Mouse (Mus musculus): Measurements from ENCODE around the gene Tsx.
"Not testable (repeated sequence)": the region's sequence is repeated elsewhere in the genome, so short reads cannot be mapped to it uniquely, and the experiment has no call there.

Gene Tsx

GRCm38 (mm10) chrX:103414167-103414566, at the start of gene Tsx:
Tsx (plus strand) TSS chrX:103414467.
- no peak for DNase-seq (ENCODE audit: low spot score in 2 of 2)

- no peak for DNase-seq (ENCODE audit: low spot score in 2 of 2)
Measured at GRCm38 (mm10) chrX:103366201-103366600, 48.1 kb upstream of the Tsx start.

GRCm38 (mm10) chrX:103368650-103369049, 45.6 kb upstream of the Tsx start:
- DNase-seq (ENCODE audit: low spot score in 2 of 2): no peak

GRCm38 (mm10) chrX:103371221-103371620, 43.0 kb upstream of the Tsx start:
- no peak for DNase-seq (ENCODE audit: low spot score in 2 of 2)

GRCm38 (mm10) chrX:103371627-103372026, 42.6 kb upstream of the Tsx start:
- DNase-seq (ENCODE audit: low spot score in 2 of 2): no peak

- DNase-seq (ENCODE audit: low spot score in 2 of 2): no peak
Measured at GRCm38 (mm10) chrX:103374250-103374649, 40.0 kb upstream of the Tsx start.

- no peak for DNase-seq (ENCODE audit: low spot score in 2 of 2)
Measured at GRCm38 (mm10) chrX:103384528-103384927, 29.7 kb upstream of the Tsx start.

GRCm38 (mm10) chrX:103388131-103388530, 26.1 kb upstream of the Tsx start:
- no peak for DNase-seq (ENCODE audit: low spot score in 2 of 2)

GRCm38 (mm10) chrX:103393841-103394240, 20.4 kb upstream of the Tsx start:
- no peak for DNase-seq (ENCODE audit: low spot score in 2 of 2)

- no peak for DNase-seq (ENCODE audit: low spot score in 2 of 2)
Measured at GRCm38 (mm10) chrX:103405021-103405420, 9.2 kb upstream of the Tsx start.

GRCm38 (mm10) chrX:103421710-103422109, 7.4 kb downstream of the Tsx start, which contains the start of gene Gm26992:
Gm26992 (plus strand) TSS chrX:103422010.
- DNase-seq (ENCODE audit: low spot score in 2 of 2): no peak

- DNase-seq (ENCODE audit: low spot score in 2 of 2): no peak
Measured at GRCm38 (mm10) chrX:103427677-103428076, 13.4 kb downstream of the Tsx start.

GRCm38 (mm10) chrX:103432293-103432692, 18.0 kb downstream of the Tsx start:
- no peak for DNase-seq (ENCODE audit: low spot score in 2 of 2)

- no peak for DNase-seq (ENCODE audit: low spot score in 2 of 2)
Measured at GRCm38 (mm10) chrX:103438023-103438422, 23.8 kb downstream of the Tsx start.

- no peak for DNase-seq (ENCODE audit: low spot score in 2 of 2)
Measured at GRCm38 (mm10) chrX:103440803-103441202, 26.5 kb downstream of the Tsx start.

- peak; percentile 8 to 33 for DNase-seq (ENCODE audit: low spot score in 2 of 2)
Measured at GRCm38 (mm10) chrX:103443755-103444154, 29.5 kb downstream of the Tsx start.

- peak; percentile 1 to 48 for DNase-seq (ENCODE audit: low spot score in 2 of 2)
Measured at GRCm38 (mm10) chrX:103447539-103448169, 33.4 kb downstream of the Tsx start.

- not testable (repeated sequence) for DNase-seq (ENCODE audit: low spot score in 2 of 2)
Measured at GRCm38 (mm10) chrX:103448429-103448828, 34.2 kb downstream of the Tsx start.

- DNase-seq (ENCODE audit: low spot score in 2 of 2): not testable (repeated sequence)
Measured at GRCm38 (mm10) chrX:103448943-103449722, 34.9 kb downstream of the Tsx start.

- no peak for DNase-seq (ENCODE audit: low spot score in 2 of 2)
Measured at GRCm38 (mm10) chrX:103452815-103453214, 38.5 kb downstream of the Tsx start.

- DNase-seq (ENCODE audit: low spot score in 2 of 2): no peak
Measured at GRCm38 (mm10) chrX:103460056-103460455, 45.8 kb downstream of the Tsx start.

- no peak for DNase-seq (ENCODE audit: low spot score in 2 of 2)
Measured at GRCm38 (mm10) chrX:103468998-103469397, 54.7 kb downstream of the Tsx start.

GRCm38 (mm10) chrX:103472346-103472745, 58.1 kb downstream of the Tsx start:
- DNase-seq (ENCODE audit: low spot score in 2 of 2): no peak
